Mouse (Mus musculus): ENCODE data around the gene Fuom.

GRCm38 (mm10) chr7:140048361-140049114, 53.7 kb downstream of the Fuom start, which contains the start of gene Msx3:
- no peak for TF ChIP-seq CTCF (IDR thresholded peaks at IDR 0.05; ENCODE audit: control insufficient read depth, insufficient read depth, insufficient replicate concordance, low read depth, low read length)
- no peak for TF ChIP-seq POLR2A (IDR thresholded peaks at IDR 0.05; ENCODE audit: control insufficient read depth, low read depth, low read length)
